Mouse (Mus musculus) CH12.LX (cell line): ENCODE data around the gene Zfp423. TPM values are rescaled to one million over a fixed set of nuclear protein-coding genes. Genes with fewer than 3 reads are reported as not detected.
A peak's percentile ranks its signal among the peaks of the same experiment; 100 is the strongest.

ENCODE experiments used
- DNase-seq: peaks from one replicate; pipeline ENCODE4 v3.0.0-alpha.2; 2013; ENCODE audit errors: extremely low read depth
- H3K27ac ChIP-seq: 2 replicates; pipeline ENCODE4 v1.5.1; 2012; ENCODE audit warnings: low read depth, mild to moderate bottlenecking, control low read depth, moderate library complexity; ENCODE audit not compliant: insufficient read depth
- H3K27me3 ChIP-seq: replicated peaks from 2 replicates; pipeline ENCODE3; 2012; ENCODE audit warnings: inconsistent platforms
- H3K36me3 ChIP-seq, 2 experiments: replicated peaks in 1 of 2; 2 replicates each; pipeline versions ENCODE3 to v1.6.1; 2012; ENCODE audit warnings: inconsistent platforms in 1 of 2, low read length in 1 of 2, mild to moderate bottlenecking in 1 of 2, mixed read lengths in 1 of 2, moderate library complexity in 1 of 2; ENCODE audit not compliant: control insufficient read depth in 1 of 2, insufficient read depth in 1 of 2
- H3K4me1 ChIP-seq, 2 experiments: 2 replicates each; pipeline ENCODE4 v1.6.1; 2012; ENCODE audit warnings: inconsistent platforms in 1 of 2, moderate library complexity in 1 of 2; ENCODE audit not compliant: insufficient read depth in 2 of 2, control insufficient read depth in 1 of 2
- H3K4me2 ChIP-seq: 2 replicates; pipeline ENCODE4 v1.6.1; 2012; ENCODE audit warnings: low read depth, mild to moderate bottlenecking, control low read depth; ENCODE audit not compliant: poor library complexity, insufficient read depth, severe bottlenecking
- H3K4me3 ChIP-seq, 3 experiments: fragments of 150-350 bp in 1 of 3; sonication (generic) in 1 of 3; replicated peaks in 1 of 3; 2 replicates each; pipeline versions ENCODE3 to v1.5.1; 2011 to 2012; ENCODE audit warnings: low read depth in 2 of 3, low read length in 2 of 3, mild to moderate bottlenecking in 2 of 3, moderate library complexity in 2 of 3, control low read depth in 1 of 3, improper control_type of control experiment in 1 of 3, inconsistent platforms in 1 of 3, mixed read lengths in 1 of 3; ENCODE audit not compliant: poor library complexity in 1 of 3
- H3K79me2 ChIP-seq: replicated peaks from 2 replicates; pipeline ENCODE4 v1.6.1; 2012; ENCODE audit warnings: mild to moderate bottlenecking, moderate library complexity; ENCODE audit not compliant: control insufficient read depth, poor library complexity, insufficient read depth, severe bottlenecking; ENCODE audit errors: extremely low read depth
- H3K9ac ChIP-seq: 2 replicates; pipeline ENCODE4 v1.6.1; 2012; ENCODE audit warnings: low read depth, mild to moderate bottlenecking, control low read depth, moderate library complexity; ENCODE audit not compliant: insufficient read depth
- H3K9me3 ChIP-seq: replicated peaks from 2 replicates; pipeline ENCODE3; 2012; ENCODE audit warnings: low read length, inconsistent platforms, mixed read lengths
- BHLHE40 ChIP-seq: IDR thresholded peaks from 2 replicates; pipeline ENCODE4 v1.6.1; 2011; ENCODE audit warnings: mild to moderate bottlenecking, low read depth, low read length, improper control_type of control experiment
- CTCF ChIP-seq, 2 experiments: IDR thresholded peaks in 1 of 2; conservative IDR thresholded peaks in 1 of 2; 2 replicates each; pipeline ENCODE4 v1.5.1; 2011 to 2012; ENCODE audit warnings: low read depth in 2 of 2, low read length in 2 of 2, improper control_type of control experiment in 1 of 2, inconsistent platforms in 1 of 2, mild to moderate bottlenecking in 1 of 2, moderate library complexity in 1 of 2
- IRF4 ChIP-seq: IDR thresholded peaks from 2 replicates; pipeline ENCODE4 v1.6.1; 2014; ENCODE audit warnings: low read depth, mild to moderate bottlenecking, inconsistent platforms, low read length, improper control_type of control experiment
- JUN ChIP-seq: IDR thresholded peaks from 2 replicates; pipeline ENCODE4 v1.6.1; 2011; ENCODE audit warnings: low read depth, mild to moderate bottlenecking, low read length, improper control_type of control experiment, moderate library complexity; ENCODE audit not compliant: insufficient read depth
- KAT2A ChIP-seq: IDR thresholded peaks from 2 replicates; pipeline ENCODE4 v1.6.1; 2012; ENCODE audit warnings: low read length, improper control_type of control experiment, inconsistent platforms; ENCODE audit not compliant: insufficient replicate concordance
- MEF2A ChIP-seq: IDR thresholded peaks from 2 replicates; pipeline ENCODE4 v1.6.1; 2014; ENCODE audit warnings: low read depth, mild to moderate bottlenecking, inconsistent platforms, low read length, improper control_type of control experiment, borderline replicate concordance
- MYC ChIP-seq: IDR thresholded peaks from 2 replicates; pipeline ENCODE4 v1.6.1; 2011; ENCODE audit warnings: low read depth, mild to moderate bottlenecking, improper control_type of control experiment, low read length
- RAD21 ChIP-seq: IDR thresholded peaks from 2 replicates; pipeline ENCODE4 v1.6.1; 2011; ENCODE audit warnings: low read depth, mild to moderate bottlenecking, low read length, improper control_type of control experiment, moderate library complexity
- RCOR1 ChIP-seq: conservative IDR thresholded peaks from 2 replicates; pipeline ENCODE4 v1.6.1; 2012; ENCODE audit warnings: low read depth, mild to moderate bottlenecking, inconsistent platforms, low read length, improper control_type of control experiment
- USF1 ChIP-seq: IDR thresholded peaks from 2 replicates; pipeline ENCODE4 v1.6.1; 2014; ENCODE audit warnings: low read depth, mild to moderate bottlenecking, inconsistent platforms, low read length, improper control_type of control experiment
- USF2 ChIP-seq: conservative IDR thresholded peaks from 2 replicates; pipeline ENCODE4 v1.6.1; 2011; ENCODE audit warnings: low read depth, low read length, improper control_type of control experiment
- ZMIZ1 ChIP-seq: IDR thresholded peaks from 2 replicates; pipeline ENCODE4 v1.6.1; 2012; ENCODE audit warnings: low read depth, mild to moderate bottlenecking, inconsistent platforms, low read length, improper control_type of control experiment
- ZNF384 ChIP-seq: IDR thresholded peaks from 2 replicates; pipeline ENCODE4 v1.6.1; 2012; ENCODE audit warnings: low read depth, low read length, improper control_type of control experiment, inconsistent platforms
- dilution Hi-C: fragments of 300-500 bp; cut with MboI; formaldehyde crosslinking; loops from 2 replicates; pipeline ENCODE4 v1.14.3; 2020; ENCODE audit warnings: low sequenced_read_pairs; ENCODE audit not compliant: extremely low pct_unique_long_range_greater_than_20kb, extremely low pct_ligation_motif_present
- in situ Hi-C: fragments of 300-500 bp; cut with MboI; formaldehyde crosslinking; loops from 3 replicates; pipeline ENCODE4 v1.14.3; 2019; ENCODE audit warnings: low sequenced_read_pairs, low pct_ligation_motif_present, low pct_unique_long_range_greater_than_20kb, mixed read lengths
- polyA plus RNA-seq: library from polyadenylated mRNA; unstranded; fragments of >175 nt; gene quantifications from 2 replicates; pipeline ENCODE4 v1.2.1, GENCODE M21; 2012; ENCODE audit warnings: low read depth; ENCODE audit not compliant: insufficient read length
- total RNA-seq, 2 experiments: library from RNA; depleted of rRNA; stranded (reverse); fragments of 300-350 nt in 1 of 2; fragments of >200 nt in 1 of 2; gene quantifications; 2 replicates each; pipeline ENCODE4 v1.2.3; 2012 to 2014

Gene Zfp423
- total and polyA plus RNA-seq, 3 experiments, result 0.25 to 2.7 (median 0.32) TPM

- TF ChIP-seq BHLHE40 (no peak), IRF4 (no peak)
Observed at GRCm38 (mm10) chr8:87619529-87619928, 339.9 kb downstream of the Zfp423 start (continued).

DNA sequence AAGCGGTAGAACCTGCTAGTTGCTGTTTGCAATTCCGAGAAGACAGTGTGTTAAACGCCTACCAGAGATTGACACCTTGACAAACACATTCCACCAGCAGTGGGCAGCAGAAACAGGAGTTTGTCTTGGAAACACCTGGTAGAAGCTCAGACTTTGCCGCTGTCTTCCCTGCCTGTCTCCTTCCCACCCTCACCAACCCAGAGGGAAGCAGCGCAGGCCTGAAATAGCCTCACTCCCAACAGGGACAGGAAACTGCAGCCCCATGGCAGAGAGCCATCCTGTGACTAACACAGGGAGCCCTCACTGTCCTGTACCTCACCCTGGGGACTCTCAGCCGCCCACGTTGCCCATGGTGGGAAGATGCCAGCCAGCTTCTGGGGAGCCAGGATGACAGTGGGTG is 340.3 kb downstream of the Zfp423 start:
- Histone ChIP-seq H3K36me3 (no peaks in the 10 kb centered on the region), H3K4me3 (no peak overlapping the region), H3K9me3 (no peaks in the 10 kb centered on the region), H3K4me2 (no peak overlapping the region), H3K27ac (no peak overlapping the region), H3K4me1 (peaks cover 6 to 9% of the 10 kb centered on the region in 2 experiments), H3K9ac (no peak overlapping the region), H3K79me2 (no peaks in the 10 kb centered on the region), H3K27me3 (no peaks in the 10 kb centered on the region)
- in situ Hi-C loops (no loop called here), dilution Hi-C loops (no loop called here)
- TF ChIP-seq CTCF (conservative IDR thresholded peaks at IDR 0.05 in 1 of 2, IDR thresholded peaks at IDR 0.05 in 1 of 2; ENCODE audit: low read depth in 2 of 2, low read length in 2 of 2) (peak in 1 of 2 experiments; percentile 53; a peak in 2 of 4 replicates), IRF4 (0 out of 2 replicates have a peak, but pooled peaks have one; percentile 2), RAD21 (peak; percentile 26), JUN (no peak), USF1 (no peak)
- DNase-seq, result peak; percentile 23

GRCm38 (mm10) chr8:87613701-87614100 is 345.7 kb downstream of the Zfp423 start:
- Histone ChIP-seq H3K4me2 (no peak overlapping the region), H3K4me1 (peaks cover 0 to 23% of the 10 kb centered on the region in 2 experiments; a peak in 2 of 4 replicates), H3K9ac (no peak overlapping the region), H3K79me2 (no peaks in the 10 kb centered on the region), H3K9me3 (no peaks in the 10 kb centered on the region), H3K27ac (no peak overlapping the region), H3K4me3 (no peak overlapping the region), H3K27me3 (no peaks in the 10 kb centered on the region), H3K36me3 (no peaks in the 10 kb centered on the region)
- in situ Hi-C loops, result no loop called here
- TF ChIP-seq KAT2A (no peak), RCOR1 (no peak), RAD21 (peak; percentile 2), ZMIZ1 (no peak), CTCF (conservative IDR thresholded peaks at IDR 0.05 in 1 of 2, IDR thresholded peaks at IDR 0.05 in 1 of 2; ENCODE audit: low read depth in 2 of 2, low read length in 2 of 2) (0 out of 4 replicates have a peak, but pooled peaks of 1 of the 2 experiments have one; percentile 2), MYC (no peak), MEF2A (no peak), USF2 (no peak), ZNF384 (no peak)
- dilution Hi-C loops, result no loop called here
- DNase-seq, result no peak

Other genes with a start within 250 kb of the Zfp423 start
- 8.7 TPM in 2 replicates for gene Cnep1r1, start 159.2 kb upstream of the Zfp423 start, total RNA-seq (2012; rRNA removed)
- gene Cnep1r1, start 159.2 kb upstream of the Zfp423 start, total RNA-seq (2014; rRNA removed), result 30.8 and 32.9 TPM in 2 replicates
- gene Cnep1r1, start 159.2 kb upstream of the Zfp423 start, polyA plus RNA-seq, result 29.2 and 31.2 TPM in 2 replicates
- gene Heatr3, start 178.3 kb upstream of the Zfp423 start, total RNA-seq (2012; rRNA removed), result 46.6 and 60.8 TPM in 2 replicates
- 126 TPM in 2 replicates for gene Heatr3, start 178.3 kb upstream of the Zfp423 start, total RNA-seq (2014; rRNA removed)
- 84.9 and 92.6 TPM in 2 replicates for gene Heatr3, start 178.3 kb upstream of the Zfp423 start, polyA plus RNA-seq
- 20.1 and 26.8 TPM in 2 replicates for gene Tent4b, start 239.6 kb upstream of the Zfp423 start, total RNA-seq (2012; rRNA removed)
- gene Tent4b, start 239.6 kb upstream of the Zfp423 start, total RNA-seq (2014; rRNA removed), result 27.9 and 33.6 TPM in 2 replicates
- gene Tent4b, start 239.6 kb upstream of the Zfp423 start, polyA plus RNA-seq, result 32.4 and 37.8 TPM in 2 replicates